Mouse (Mus musculus) heart, embryonic 14.5 days (tissue): ENCODE data around the gene Ppdpf. TPM values are rescaled to one million over a fixed set of nuclear protein-coding genes. Genes with fewer than 3 reads are reported as not detected.
A peak's percentile ranks its signal among the peaks of the same experiment; 100 is the strongest.

Experiments
- ATAC-seq: fragments of 200-750 bp; cut with Nextera tagmentation; 2 replicates; pipeline ENCODE4 v1.8.0; 2017; ENCODE audit warnings: low read depth, moderate TSS enrichment; ENCODE audit not compliant: insufficient number of reproducible peaks, insufficient read depth, low FRiP score
- H3K27ac ChIP-seq, 2 experiments: fragments of 200-500 bp in 1 of 2; fragments of 300-500 bp in 1 of 2; sonication (generic) in 1 of 2; replicated peaks in 1 of 2; 2 replicates each; pipeline ENCODE4 v1.5.1; 2012 to 2014; ENCODE audit warnings: low read depth in 2 of 2, low read length in 2 of 2, control low read depth in 1 of 2, mild to moderate bottlenecking in 1 of 2, mixed read lengths in 1 of 2; ENCODE audit not compliant: control insufficient read depth in 1 of 2, insufficient read depth in 1 of 2
- H3K27me3 ChIP-seq: fragments of 300-500 bp; sonication (generic); 2 replicates; pipeline ENCODE4 v1.6.1; 2014; ENCODE audit warnings: mild to moderate bottlenecking, low read length, control low read depth; ENCODE audit not compliant: control insufficient read depth, insufficient read depth
- H3K36me3 ChIP-seq: fragments of 300-500 bp; sonication (generic); 2 replicates; pipeline ENCODE4 v1.6.1; 2014; ENCODE audit warnings: mild to moderate bottlenecking, control low read depth, low read length, mixed read lengths; ENCODE audit not compliant: control insufficient read depth, insufficient read depth
- H3K4me1 ChIP-seq, 2 experiments: fragments of 200-500 bp in 1 of 2; fragments of 300-500 bp in 1 of 2; sonication (generic) in 1 of 2; 2 replicates each; pipeline ENCODE4 v1.6.1; 2012 to 2014; ENCODE audit warnings: low read length in 2 of 2, control low read depth in 1 of 2, mixed read lengths in 1 of 2; ENCODE audit not compliant: control insufficient read depth in 2 of 2, insufficient read depth in 2 of 2
- H3K4me2 ChIP-seq: fragments of 300-500 bp; sonication (generic); 2 replicates; pipeline ENCODE4 v1.6.1; 2014; ENCODE audit warnings: mild to moderate bottlenecking, low read length
- H3K4me3 ChIP-seq, 2 experiments: fragments of 200-500 bp in 1 of 2; fragments of 300-500 bp in 1 of 2; sonication (generic) in 1 of 2; 2 replicates each; pipeline ENCODE4 v1.5.1; 2012 to 2014; ENCODE audit warnings: low read length in 2 of 2, mild to moderate bottlenecking in 2 of 2, control low read depth in 1 of 2, low read depth in 1 of 2, moderate library complexity in 1 of 2; ENCODE audit not compliant: control insufficient read depth in 1 of 2, insufficient read depth in 1 of 2
- H3K9ac ChIP-seq: fragments of 300-500 bp; sonication (generic); 2 replicates; pipeline ENCODE4 v1.6.1; 2014; ENCODE audit warnings: mild to moderate bottlenecking, low read length
- H3K9me3 ChIP-seq: fragments of 300-500 bp; sonication (generic); 2 replicates; pipeline ENCODE4 v1.6.1; 2016; ENCODE audit warnings: low read length, control low read depth; ENCODE audit not compliant: control insufficient read depth
- WGBS: fragments of 180-500 bp; shearing (Covaris S2); extraction: QIAGEN DNeasy Blood & Tissue Kit; methylation state at CpG from one replicate; pipeline ENCODE4 v1.1.7; 2014; 5-methylcytosine and 5-hydroxymethylcytosine counted together
- polyA plus RNA-seq: library from polyadenylated mRNA; unstranded; fragments of >200 nt; fragmentation: Nextera tagmentation; extraction: Ambion mirVana; gene quantifications from 2 replicates; pipeline ENCODE4 v1.2.1, GENCODE M21; 2014

The Ppdpf gene
- polyA plus RNA-seq, result 181 and 193 TPM in 2 replicates

DNA sequence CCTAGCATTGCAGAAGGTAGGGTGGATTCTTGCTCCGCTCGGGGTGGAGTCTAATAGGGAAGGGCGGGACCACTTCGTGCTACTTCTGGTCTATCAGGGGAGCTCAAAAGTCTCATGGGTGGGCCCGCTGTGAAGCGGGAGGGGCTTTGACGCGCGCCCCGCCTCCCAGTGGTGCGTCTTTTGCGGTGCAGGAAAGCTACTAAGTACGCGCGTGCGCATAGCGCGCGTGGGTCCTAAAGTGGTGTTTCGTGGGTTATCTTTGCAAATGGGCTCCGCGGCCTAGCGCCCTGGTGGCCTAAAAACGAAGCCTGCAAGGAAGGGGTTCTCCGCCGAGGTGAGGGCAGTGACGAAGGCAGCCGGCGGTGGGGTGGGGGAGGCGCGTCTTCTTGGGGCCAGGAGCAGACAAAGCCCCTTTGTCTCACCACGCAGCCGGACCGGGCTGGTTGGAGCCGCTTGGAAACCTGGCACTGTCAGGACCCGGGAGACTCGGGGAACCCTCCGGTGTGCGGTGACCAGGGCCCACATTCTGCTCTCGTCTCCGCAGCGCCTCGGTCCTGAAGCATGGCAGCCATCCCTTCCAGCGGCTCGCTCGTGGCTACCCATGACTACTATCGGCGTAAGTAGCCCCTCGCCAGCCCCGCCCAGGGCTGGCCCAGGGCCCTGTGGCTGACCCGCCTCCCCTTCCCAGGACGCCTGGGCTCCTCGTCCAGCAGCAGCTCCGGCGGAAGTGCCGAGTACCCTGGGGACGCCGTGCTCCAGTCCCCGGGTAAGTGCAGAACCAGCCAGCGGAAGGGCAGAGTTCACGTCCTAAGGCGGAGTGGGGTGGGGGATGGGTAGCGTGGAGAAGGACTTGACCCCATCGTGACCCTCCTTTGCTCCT lies at the start of gene Ppdpf:
Gene Ppdpf (plus strand): TSS at position 127 of the 880 bp plus-strand sequence.
- Histone ChIP-seq H3K27me3 (no peaks in the 10 kb centered on the region), H3K4me1 (peaks cover 5% of the 10 kb centered on the region in 2 experiments; a peak in 3 of 4 replicates), H3K9ac (peak within 1 kb of the TSS; percentile 89), H3K9me3 (no peaks in the 10 kb centered on the region), H3K27ac (peak within 1 kb of the TSS; percentile 86 to 93), H3K36me3 (peaks cover 13% of the 10 kb centered on the region), H3K4me3 (peak within 1 kb of the TSS; percentile 68 to 74), H3K4me2 (peak within 1 kb of the TSS; percentile 82)
- peak; percentile 90 for ATAC-seq
- WGBS, result under 1% methylated on average over 64 of the region's 64 CpGs

- 72% methylated on average over 5 of the region's 5 CpGs for WGBS
- Histone ChIP-seq H3K9me3 (no peaks in the 10 kb centered on the region), H3K4me1 (peaks cover 0 to 4% of the 10 kb centered on the region in 2 experiments; a peak in 3 of 4 replicates), H3K4me3 (no peak overlapping the region), H3K36me3 (no peaks in the 10 kb centered on the region), H3K4me2 (no peak overlapping the region), H3K9ac (no peak overlapping the region), H3K27me3 (peaks cover 40% of the 10 kb centered on the region), H3K27ac (no peak overlapping the region)
- ATAC-seq, result no peak
Observed at GRCm38 (mm10) chr2:181139641-181140193, 47.3 kb upstream of the Ppdpf start.

GRCm38 (mm10) chr2:181142703-181143135 lies 44.3 kb upstream of the Ppdpf start:
- H3K27ac ChIP-seq, result no peak overlapping the region
- ATAC-seq, result no peak
- H3K4me1 ChIP-seq, result peaks cover 0 to 4% of the 10 kb centered on the region in 2 experiments; a peak in 2 of 4 replicates
- 50% methylated on average over 8 of the region's 8 CpGs for WGBS
- H3K9ac ChIP-seq, result no peak overlapping the region
- H3K9me3 ChIP-seq, result no peaks in the 10 kb centered on the region
- no peak overlapping the region for H3K4me2 ChIP-seq
- H3K36me3 ChIP-seq, result peaks cover 12% of the 10 kb centered on the region
- no peak overlapping the region for H3K4me3 ChIP-seq
- H3K27me3 ChIP-seq, result peaks cover 11% of the 10 kb centered on the region

DNA sequence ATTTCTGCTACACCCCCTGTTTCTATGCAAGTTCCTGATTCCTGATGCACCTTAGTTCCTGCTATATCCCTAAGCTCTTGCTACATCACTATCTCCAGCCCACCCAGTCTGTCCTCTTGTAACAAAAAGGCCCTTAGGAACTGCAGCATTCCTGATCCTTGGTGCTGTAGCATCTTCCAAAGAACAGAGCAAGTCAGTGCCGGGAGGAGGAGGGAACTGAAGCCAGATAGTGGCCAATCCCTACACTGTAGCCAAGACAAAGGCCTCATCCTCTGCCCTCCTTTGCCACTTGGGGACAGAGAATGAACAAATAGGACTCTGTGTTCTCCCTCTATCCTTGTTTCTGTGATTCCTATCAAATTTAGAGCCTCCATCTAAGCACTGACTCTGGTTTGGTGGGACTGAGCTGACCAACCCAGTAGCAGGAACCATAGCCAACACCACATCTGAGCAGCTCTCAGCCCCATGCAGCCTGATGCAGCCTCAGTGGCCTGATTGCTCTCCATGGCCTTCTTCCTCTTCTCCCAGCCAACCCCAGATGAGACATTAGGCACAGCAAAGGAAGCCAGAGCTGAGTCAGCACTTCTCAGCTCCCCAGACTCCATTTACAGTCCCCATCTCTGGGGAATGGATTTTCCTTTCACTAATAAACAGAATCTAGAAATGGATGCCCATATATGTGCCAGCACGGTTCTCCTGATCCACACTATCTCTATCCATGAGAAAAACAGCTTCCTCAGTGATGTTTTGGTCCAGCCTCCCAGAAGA lies 43.4 kb upstream of the Ppdpf start:
- no peak overlapping the region for H3K4me2 ChIP-seq
- no peak overlapping the region for H3K9ac ChIP-seq
- H3K36me3 ChIP-seq, result peaks cover 20% of the 10 kb centered on the region
- H3K27me3 ChIP-seq, result peaks cover 9% of the 10 kb centered on the region; the same call in 1 of the 2 replicates
- peaks cover 9 to 13% of the 10 kb centered on the region in 2 experiments for H3K4me1 ChIP-seq
- H3K27ac ChIP-seq, result no peak overlapping the region
- WGBS, result 69% methylated on average over 2 of the region's 2 CpGs
- H3K4me3 ChIP-seq, result no peak overlapping the region
- ATAC-seq, result no peak
- H3K9me3 ChIP-seq, result no peaks in the 10 kb centered on the region

- Histone ChIP-seq H3K9ac (no peak overlapping the region), H3K4me2 (no peak overlapping the region), H3K4me3 (no peak overlapping the region), H3K36me3 (peaks cover 30% of the 10 kb centered on the region), H3K27me3 (peaks cover 18% of the 10 kb centered on the region), H3K4me1 (peaks cover 10 to 16% of the 10 kb centered on the region in 2 experiments), H3K9me3 (no peaks in the 10 kb centered on the region), H3K27ac (no peak overlapping the region)
- WGBS, result 58% methylated on average over 2 of the region's 2 CpGs
- ATAC-seq, result no peak
Observed at GRCm38 (mm10) chr2:181144675-181145074, 42.4 kb upstream of the Ppdpf start.

- Histone ChIP-seq H3K9ac (no peak overlapping the region), H3K4me3 (peak overlapping the region in 1 of 2 experiments; percentile 37; a peak in 1 of 4 replicates), H3K27me3 (peaks cover 16% of the 10 kb centered on the region), H3K9me3 (no peaks in the 10 kb centered on the region), H3K27ac (no peak overlapping the region), H3K4me1 (peaks cover 10 to 16% of the 10 kb centered on the region in 2 experiments), H3K36me3 (peaks cover 54% of the 10 kb centered on the region), H3K4me2 (peak overlapping the region; percentile 72)
- WGBS, result 53% methylated on average over 4 of the region's 4 CpGs
- ATAC-seq, result no peak
Observed at GRCm38 (mm10) chr2:181146976-181147545, 40.0 kb upstream of the Ppdpf start.
